Mouse (Mus musculus): ENCODE results near the gene Rgl1. TPM values are rescaled to one million over a fixed set of nuclear protein-coding genes. Genes with fewer than 3 reads are reported as not detected.

Rgl1 gene
- polyA plus RNA-seq, 2 experiments = 5.4 to 8.6 TPM

DNA sequence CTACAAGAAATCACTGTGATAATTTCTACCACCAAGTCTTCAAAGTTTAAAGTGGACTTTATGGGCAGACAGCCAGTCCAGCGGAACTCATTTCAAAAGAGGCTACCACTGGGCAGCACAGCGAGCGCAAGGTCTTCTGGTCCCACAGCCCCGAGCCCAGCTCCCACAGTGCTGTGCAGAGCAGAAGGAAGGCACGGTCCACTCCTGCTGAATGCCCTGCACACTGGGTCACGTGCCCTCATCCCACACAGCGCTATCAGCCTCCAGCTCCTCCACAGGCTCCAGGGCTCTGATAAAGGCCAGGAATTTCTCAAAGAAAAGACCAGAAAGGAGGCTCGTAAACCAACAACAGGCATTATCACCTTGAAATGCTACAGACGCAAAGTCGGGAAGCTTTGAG is 156.6 kb downstream of the Rgl1 start:
- peaks cover 4% of the 10 kb centered on the region; the same call in 1 of the 2 replicates for H3K27me3 ChIP-seq (ENCODE audit: control insufficient read depth, insufficient read depth, low read length)
- no peak overlapping the region for H3K27ac ChIP-seq
- ATAC-seq (ENCODE audit: insufficient read depth) = no peak
- H3K4me3 ChIP-seq (ENCODE audit: insufficient read depth in 1 of 2, low read depth in 2 of 2, low read length in 2 of 2) = no peak overlapping the region
- no peak overlapping the region for H3K4me2 ChIP-seq (ENCODE audit: low read depth)
- peaks cover 7 to 30% of the 10 kb centered on the region in 2 experiments for H3K4me1 ChIP-seq (replicated peaks; ENCODE audit: control insufficient read depth in 2 of 2, insufficient read depth in 2 of 2, low read length in 1 of 2)
- WGBS (ENCODE audit: insufficient replicate concordance) = 70% methylated on average over 10 of the region's 10 CpGs
- DNase-seq (ENCODE audit: low read depth in 3 of 3, low spot score in 3 of 3) = no peak
- no peaks in the 10 kb centered on the region for H3K9me3 ChIP-seq (ENCODE audit: control insufficient read depth, low read length)
- H3K36me3 ChIP-seq (replicated peaks; ENCODE audit: control insufficient read depth, insufficient read depth, low read depth) = no peaks in the 10 kb centered on the region
- no peak for TF ChIP-seq CTCF (IDR thresholded peaks at IDR 0.05; ENCODE audit: low read depth)
- TF ChIP-seq EP300 (IDR thresholded peaks at IDR 0.05; ENCODE audit: low read depth) = no peak
- H3K9ac ChIP-seq (replicated peaks) = no peak overlapping the region

DNA sequence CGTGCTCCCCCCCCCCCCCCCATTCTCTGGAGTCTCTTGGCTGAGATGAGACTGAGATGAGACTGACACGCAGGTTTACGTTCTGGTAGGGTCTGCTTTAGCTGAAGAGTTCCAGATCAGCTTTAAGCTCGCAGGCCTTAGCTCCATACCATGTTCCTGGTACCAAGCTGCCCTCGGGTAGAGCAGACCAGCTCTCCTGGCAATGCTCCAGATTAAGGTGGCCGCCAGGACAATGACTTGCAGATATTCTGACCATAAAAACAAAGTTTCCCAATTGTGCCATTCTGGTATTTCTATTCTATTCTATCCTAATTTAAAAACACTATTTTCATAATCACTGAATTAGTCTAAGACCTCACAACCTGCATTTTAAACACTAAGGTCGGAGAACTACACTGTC is 157.1 kb downstream of the Rgl1 start:
- Histone ChIP-seq H3K4me3 (ENCODE audit: insufficient read depth in 1 of 2, low read depth in 2 of 2, low read length in 2 of 2) (no peak overlapping the region), H3K27ac (no peak overlapping the region), H3K27me3 (ENCODE audit: control insufficient read depth, insufficient read depth, low read length) (peaks cover 4% of the 10 kb centered on the region; the same call in 1 of the 2 replicates), H3K4me2 (ENCODE audit: low read depth) (no peak overlapping the region), H3K9ac (replicated peaks) (no peak overlapping the region), H3K36me3 (replicated peaks; ENCODE audit: control insufficient read depth, insufficient read depth, low read depth) (no peaks in the 10 kb centered on the region), H3K4me1 (replicated peaks; ENCODE audit: control insufficient read depth in 2 of 2, insufficient read depth in 2 of 2, low read length in 1 of 2) (peaks cover 7 to 29% of the 10 kb centered on the region in 2 experiments), H3K9me3 (ENCODE audit: control insufficient read depth, low read length) (no peaks in the 10 kb centered on the region)
- TF ChIP-seq EP300 (IDR thresholded peaks at IDR 0.05; ENCODE audit: low read depth) (no peak), CTCF (IDR thresholded peaks at IDR 0.05; ENCODE audit: low read depth) (no peak)
- ATAC-seq (ENCODE audit: insufficient read depth) (no peak), DNase-seq (ENCODE audit: low read depth in 3 of 3, low spot score in 3 of 3) (no peak)
- 54% methylated on average over 7 of the region's 7 CpGs for WGBS (ENCODE audit: insufficient replicate concordance)

DNA sequence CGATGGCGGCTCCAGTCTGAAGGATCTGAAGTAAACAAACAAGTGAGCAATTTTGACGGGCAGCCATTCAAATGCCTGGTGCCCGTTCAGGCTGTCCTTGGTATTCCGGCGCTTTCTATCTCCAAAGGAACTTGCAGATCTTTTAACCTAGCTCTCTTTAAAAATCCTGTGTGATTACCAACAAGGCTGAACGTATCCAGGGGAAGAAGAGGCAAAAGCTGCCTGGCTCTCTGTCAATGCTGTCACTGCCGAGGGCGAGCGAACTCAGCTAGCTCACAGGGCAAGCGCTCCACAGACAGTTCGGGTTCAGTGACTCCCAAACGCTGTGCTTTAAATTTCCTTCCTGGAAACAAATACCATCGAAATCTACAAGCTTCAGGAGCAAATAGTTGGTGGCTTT is 158.4 kb downstream of the Rgl1 start:
- TF ChIP-seq CTCF (IDR thresholded peaks at IDR 0.05; ENCODE audit: low read depth) (no peak), EP300 (IDR thresholded peaks at IDR 0.05; ENCODE audit: low read depth) (no peak)
- Histone ChIP-seq H3K36me3 (replicated peaks; ENCODE audit: control insufficient read depth, insufficient read depth, low read depth) (no peaks in the 10 kb centered on the region), H3K9ac (replicated peaks) (no peak overlapping the region), H3K27ac (no peak overlapping the region), H3K27me3 (ENCODE audit: control insufficient read depth, insufficient read depth, low read length) (peaks cover 4% of the 10 kb centered on the region; the same call in 1 of the 2 replicates), H3K4me3 (ENCODE audit: insufficient read depth in 1 of 2, low read depth in 2 of 2, low read length in 2 of 2) (no peak overlapping the region), H3K4me1 (replicated peaks; ENCODE audit: control insufficient read depth in 2 of 2, insufficient read depth in 2 of 2, low read length in 1 of 2) (peaks cover 7 to 22% of the 10 kb centered on the region in 2 experiments), H3K9me3 (ENCODE audit: control insufficient read depth, low read length) (no peaks in the 10 kb centered on the region), H3K4me2 (ENCODE audit: low read depth) (no peak overlapping the region)
- no peak for ATAC-seq (ENCODE audit: insufficient read depth)
- no peak for DNase-seq (ENCODE audit: low read depth in 3 of 3, low spot score in 3 of 3)
- 67% methylated on average over 14 of the region's 14 CpGs for WGBS (ENCODE audit: insufficient replicate concordance)

DNA sequence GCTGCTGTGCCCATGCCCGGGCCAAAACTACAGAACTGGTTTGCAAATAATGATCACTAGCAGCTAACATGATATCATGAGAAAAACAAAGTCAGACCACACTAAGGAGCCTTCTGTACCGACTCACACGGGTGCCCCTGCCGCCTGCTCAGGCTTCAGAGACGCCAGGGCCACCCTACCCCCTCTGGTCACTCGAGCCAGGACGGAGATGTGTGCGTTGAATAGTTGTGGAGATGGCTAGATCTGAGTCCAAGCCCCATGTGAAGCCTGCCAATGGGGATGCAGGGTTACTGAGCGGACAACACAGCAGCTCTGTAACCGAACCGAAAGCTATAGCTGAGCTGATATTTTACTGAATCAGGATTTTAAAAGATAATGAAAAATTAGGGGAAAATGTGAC is 159.4 kb downstream of the Rgl1 start:
- Histone ChIP-seq H3K27me3 (ENCODE audit: control insufficient read depth, insufficient read depth, low read length) (no peaks in the 10 kb centered on the region), H3K9ac (replicated peaks) (no peak overlapping the region), H3K4me3 (ENCODE audit: insufficient read depth in 1 of 2, low read depth in 2 of 2, low read length in 2 of 2) (no peak overlapping the region), H3K27ac (no peak overlapping the region), H3K9me3 (ENCODE audit: control insufficient read depth, low read length) (no peaks in the 10 kb centered on the region), H3K36me3 (replicated peaks; ENCODE audit: control insufficient read depth, insufficient read depth, low read depth) (no peaks in the 10 kb centered on the region), H3K4me1 (replicated peaks; ENCODE audit: control insufficient read depth in 2 of 2, insufficient read depth in 2 of 2, low read length in 1 of 2) (peaks cover 7 to 13% of the 10 kb centered on the region in 2 experiments; a peak in 3 of 4 replicates), H3K4me2 (ENCODE audit: low read depth) (no peak overlapping the region)
- DNase-seq (ENCODE audit: low read depth in 3 of 3, low spot score in 3 of 3) (no peak), ATAC-seq (ENCODE audit: insufficient read depth) (no peak)
- WGBS (ENCODE audit: insufficient replicate concordance) = 70% methylated on average over 11 of the region's 11 CpGs
- no peak for TF ChIP-seq EP300 (IDR thresholded peaks at IDR 0.05; ENCODE audit: low read depth)
- no peak for TF ChIP-seq CTCF (IDR thresholded peaks at IDR 0.05; ENCODE audit: low read depth)

DNA sequence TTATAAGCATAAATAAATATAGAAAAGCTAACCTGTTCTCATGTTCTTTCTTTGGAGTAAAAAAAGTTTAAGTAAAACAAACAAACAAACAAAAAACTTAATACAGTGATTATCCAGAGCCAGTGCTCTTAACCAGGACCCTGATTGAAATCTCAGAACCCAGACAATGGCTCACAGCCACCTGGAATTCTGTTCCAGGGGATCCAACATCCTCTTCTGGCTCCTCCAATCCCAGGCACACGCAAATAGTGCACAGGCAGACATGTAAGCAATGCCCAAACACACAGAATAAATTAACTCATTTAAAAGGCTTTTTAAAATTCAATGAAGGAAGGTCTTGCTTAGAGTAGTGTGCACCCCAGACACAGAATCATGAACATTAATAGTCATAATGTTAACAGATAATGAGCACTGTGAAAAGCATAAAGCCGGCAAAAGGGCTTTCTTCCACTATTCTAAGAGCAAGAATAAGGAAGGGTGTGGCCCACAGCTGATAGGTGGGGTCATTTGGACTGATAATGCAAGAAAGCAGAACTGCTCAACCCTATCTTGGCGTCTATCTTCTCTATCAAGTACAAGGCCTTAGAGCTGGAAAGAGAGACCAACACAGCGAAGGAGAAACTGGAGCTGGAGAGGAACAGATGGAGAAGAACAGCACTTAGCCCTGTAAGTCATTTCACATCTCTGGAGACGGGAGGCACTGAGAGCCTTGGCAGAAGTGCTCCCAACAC is 160.1 kb downstream of the Rgl1 start:
- no peaks in the 10 kb centered on the region for H3K9me3 ChIP-seq (ENCODE audit: control insufficient read depth, low read length)
- ATAC-seq (ENCODE audit: insufficient read depth) (no peak), DNase-seq (ENCODE audit: low read depth in 3 of 3, low spot score in 3 of 3) (no peak)
- no peak overlapping the region for H3K27ac ChIP-seq
- H3K27me3 ChIP-seq (ENCODE audit: control insufficient read depth, insufficient read depth, low read length) = no peaks in the 10 kb centered on the region
- H3K4me1 ChIP-seq (replicated peaks; ENCODE audit: control insufficient read depth in 2 of 2, insufficient read depth in 2 of 2, low read length in 1 of 2) = peaks cover 7 to 10% of the 10 kb centered on the region in 2 experiments; a peak in 3 of 4 replicates
- no peak overlapping the region for H3K4me2 ChIP-seq (ENCODE audit: low read depth)
- 30% methylated on average over 5 of the region's 5 CpGs for WGBS (ENCODE audit: insufficient replicate concordance)
- TF ChIP-seq EP300 (IDR thresholded peaks at IDR 0.05; ENCODE audit: low read depth) = no peak
- no peak for TF ChIP-seq CTCF (IDR thresholded peaks at IDR 0.05; ENCODE audit: low read depth)
- no peaks in the 10 kb centered on the region for H3K36me3 ChIP-seq (replicated peaks; ENCODE audit: control insufficient read depth, insufficient read depth, low read depth)
- H3K4me3 ChIP-seq (ENCODE audit: insufficient read depth in 1 of 2, low read depth in 2 of 2, low read length in 2 of 2) = no peak overlapping the region
- H3K9ac ChIP-seq (replicated peaks) = no peak overlapping the region
